12 mouse cellular contexts compared by ENCODE assay signal in genomic region chr12:79755617-79756016, GRCm38 (mm10).
DNase-seq lines count a peak whose midpoint lies in the region; ATAC-seq and TF ChIP-seq lines count a peak whose summit lies in the region.
"Had no signal": no experiment of that assay in that cellular context is flagged by ENCODE, and none has a peak within 500 bp of the region (broad histone marks: within the 10 kb centered on the region; RNA-seq: fewer than 3 reads in every experiment).

No protein-coding gene starts in this region.

- DNase-seq in forebrain, embryonic 10.5 days (ENCODE audit: extremely low spot score, low spot score): no peak
- no peak for DNase-seq in forebrain, embryonic 14.5 days (ENCODE audit: low spot score)
- DNase-seq in kidney, adult 18-20 months: no peak
- peak; percentile 42 for DNase-seq in limb, embryonic 14.5 days (ENCODE audit: low spot score)
- DNase-seq in adipocyte (ENCODE audit: low spot score): no peak
- no peak for DNase-seq in cerebellum, adult 2 months
- DNase-seq: cerebellum, postnatal 14 days; thymus, adult 2 months had no signal

- 72% methylated on average over 4 of the region's 4 CpGs for WGBS in forebrain, embryonic 10.5 days
- WGBS in forebrain, embryonic 14.5 days: 75% methylated on average over 4 of the region's 4 CpGs
- 23% methylated on average over 4 of the region's 4 CpGs for WGBS in kidney, embryonic 14.5 days
- WGBS in limb, embryonic 14.5 days: 37% methylated on average over 4 of the region's 4 CpGs
- 87% methylated on average over 4 of the region's 4 CpGs for WGBS in cerebellum, adult 2 months

- no peaks in the 10 kb centered on the region for H3K36me3 ChIP-seq in forebrain, embryonic 10.5 days (replicated peaks)
- H3K36me3 ChIP-seq in forebrain, embryonic 14.5 days (ENCODE audit: control insufficient read depth, insufficient read depth, low read length): no peaks in the 10 kb centered on the region
- H3K36me3 ChIP-seq in kidney, embryonic 14.5 days (ENCODE audit: control insufficient read depth, insufficient read depth, low read length): no peaks in the 10 kb centered on the region
- H3K36me3 ChIP-seq in limb, embryonic 14.5 days (ENCODE audit: control insufficient read depth, insufficient read depth, low read length): no peaks in the 10 kb centered on the region
- H3K36me3 ChIP-seq: hindbrain, embryonic 12.5 days; liver, embryonic 12.5 days had no signal

- H3K9me3 ChIP-seq in forebrain, embryonic 10.5 days: no peaks in the 10 kb centered on the region
- no peaks in the 10 kb centered on the region for H3K9me3 ChIP-seq in forebrain, embryonic 14.5 days (replicated peaks; ENCODE audit: control insufficient read depth, low read length)
- no peaks in the 10 kb centered on the region for H3K9me3 ChIP-seq in kidney, embryonic 14.5 days (ENCODE audit: control insufficient read depth, low read length)
- H3K9me3 ChIP-seq in limb, embryonic 14.5 days (ENCODE audit: control insufficient read depth, low read length): no peaks in the 10 kb centered on the region
- H3K9me3 ChIP-seq: hindbrain, embryonic 12.5 days; liver, embryonic 12.5 days had no signal

- H3K4me1 ChIP-seq in forebrain, embryonic 10.5 days: peaks cover 77% of the 10 kb centered on the region
- peaks cover 19% of the 10 kb centered on the region for H3K4me1 ChIP-seq in forebrain, embryonic 14.5 days (ENCODE audit: control insufficient read depth, insufficient read depth, low read length)
- peaks cover 32% of the 10 kb centered on the region for H3K4me1 ChIP-seq in kidney, embryonic 14.5 days (ENCODE audit: control insufficient read depth, insufficient read depth, low read length)
- peaks cover 42% of the 10 kb centered on the region for H3K4me1 ChIP-seq in brown adipose tissue, adult 24 weeks (ENCODE audit: control insufficient read depth, insufficient read depth, insufficient read length, low read length)
- H3K4me1 ChIP-seq in limb, embryonic 14.5 days (ENCODE audit: control insufficient read depth, insufficient read depth, low read length): peaks cover 28% of the 10 kb centered on the region
- no peaks in the 10 kb centered on the region for H3K4me1 ChIP-seq in cerebellum, adult 2 months (ENCODE audit: control insufficient read depth, insufficient read depth, low read length)

- no peak for TF ChIP-seq POLR2A in limb, embryonic 14.5 days (IDR thresholded peaks at IDR 0.05; ENCODE audit: borderline replicate concordance, extremely low read depth, insufficient read depth, insufficient read length)
- TF ChIP-seq POLR2A in cerebellum, adult 2 months (IDR thresholded peaks at IDR 0.05; ENCODE audit: borderline replicate concordance, insufficient read depth, low read length): no peak

- no peak overlapping the region for H3K4me2 ChIP-seq in forebrain, embryonic 14.5 days (ENCODE audit: low read length)
- no peak overlapping the region for H3K4me2 ChIP-seq in kidney, embryonic 14.5 days (replicated peaks; ENCODE audit: low read depth, low read length)
- H3K4me2 ChIP-seq in limb, embryonic 14.5 days (replicated peaks; ENCODE audit: low read depth, low read length, severe bottlenecking): no peak overlapping the region
- H3K4me2 ChIP-seq: hindbrain, embryonic 12.5 days; liver, embryonic 12.5 days had no signal

- H3K27ac ChIP-seq in forebrain, embryonic 10.5 days: peak overlapping the region; percentile 77
- H3K27ac ChIP-seq in forebrain, embryonic 14.5 days (ENCODE audit: low read depth, low read length): no peak overlapping the region
- peak overlapping the region; percentile 56 for H3K27ac ChIP-seq in kidney, embryonic 14.5 days (ENCODE audit: low read depth, low read length)
- peak overlapping the region; percentile 61 for H3K27ac ChIP-seq in brown adipose tissue, adult 24 weeks (replicated peaks; ENCODE audit: low read depth, low read length)
- 0 out of 2 replicates have a peak overlapping the region, but pooled peaks have one; percentile 16 for H3K27ac ChIP-seq in limb, embryonic 14.5 days (replicated peaks; ENCODE audit: low read depth, low read length)
- H3K27ac ChIP-seq in cerebellum, adult 2 months (ENCODE audit: insufficient read depth, low read length): no peak overlapping the region
- H3K27ac ChIP-seq: hindbrain, embryonic 12.5 days; liver, embryonic 12.5 days had no signal

- no peak overlapping the region for H3K9ac ChIP-seq in forebrain, embryonic 14.5 days (ENCODE audit: low read length)
- H3K9ac ChIP-seq in kidney, embryonic 14.5 days (ENCODE audit: low read depth, low read length): no peak overlapping the region
- H3K9ac ChIP-seq in limb, embryonic 14.5 days (ENCODE audit: low read depth, low read length, severe bottlenecking): no peak overlapping the region
- H3K9ac ChIP-seq: hindbrain, embryonic 12.5 days; liver, embryonic 12.5 days had no signal

- H3K27me3 ChIP-seq in forebrain, embryonic 10.5 days (ENCODE audit: poor library complexity, severe bottlenecking): no peaks in the 10 kb centered on the region
- H3K27me3 ChIP-seq in forebrain, embryonic 14.5 days (replicated peaks; ENCODE audit: control insufficient read depth, insufficient read depth, low read length): no peaks in the 10 kb centered on the region
- H3K27me3 ChIP-seq in kidney, embryonic 14.5 days (ENCODE audit: control insufficient read depth, insufficient read depth, low read length): no peaks in the 10 kb centered on the region
- H3K27me3 ChIP-seq in limb, embryonic 14.5 days (ENCODE audit: control insufficient read depth, insufficient read depth, low read length): no peaks in the 10 kb centered on the region
- H3K27me3 ChIP-seq in cerebellum, adult 2 months (ENCODE audit: control insufficient read depth, insufficient read depth, low read length): no peaks in the 10 kb centered on the region; the same call in 1 of the 2 replicates
- H3K27me3 ChIP-seq: hindbrain, embryonic 12.5 days; liver, embryonic 12.5 days had no signal

- ATAC-seq in forebrain, embryonic 14.5 days: no peak
- peak; percentile 70 for ATAC-seq in kidney, embryonic 14.5 days (ENCODE audit: low FRiP score, low TSS enrichment)
- ATAC-seq in limb, embryonic 14.5 days (ENCODE audit: low FRiP score, low read depth): no peak
- ATAC-seq: liver, embryonic 12.5 days had no signal

- H3K4me3 ChIP-seq in forebrain, embryonic 10.5 days: no peak overlapping the region
- no peak overlapping the region for H3K4me3 ChIP-seq in forebrain, embryonic 14.5 days (ENCODE audit: low read depth, low read length)
- no peak overlapping the region for H3K4me3 ChIP-seq in kidney, embryonic 14.5 days (ENCODE audit: low read length)
- no peak overlapping the region for H3K4me3 ChIP-seq in brown adipose tissue, adult 24 weeks (ENCODE audit: insufficient read depth, low read depth, low read length)
- H3K4me3 ChIP-seq in limb, embryonic 14.5 days (replicated peaks; ENCODE audit: low read length): no peak overlapping the region
- no peak overlapping the region for H3K4me3 ChIP-seq in cerebellum, adult 2 months (replicated peaks; ENCODE audit: insufficient read depth, low read depth, low read length)
- H3K4me3 ChIP-seq: hindbrain, embryonic 12.5 days; liver, embryonic 12.5 days had no signal

- no peak for TF ChIP-seq CTCF in cerebellum, adult 2 months (IDR thresholded peaks at IDR 0.05; ENCODE audit: borderline replicate concordance, insufficient read depth, low read depth, low read length)

Comparison
In these comparisons a context has a peak if more than half of its experiments do, and no peak if none do; other contexts are left out.
1. H3K27ac ChIP-seq: peak in forebrain, embryonic 10.5 days (single experiment), kidney, embryonic 14.5 days (single experiment), brown adipose tissue, adult 24 weeks (single experiment) and limb, embryonic 14.5 days (single experiment); none in forebrain, embryonic 14.5 days (single experiment) and cerebellum, adult 2 months (single experiment).